Mouse (Mus musculus): Measurements from ENCODE around the gene Arl10. TPM values are rescaled to one million over a fixed set of nuclear protein-coding genes. Genes with fewer than 3 reads are reported as not detected.

Arl10 gene
- polyA plus RNA-seq, 1 experiment from 2014 or later: 16.4 TPM

- Histone ChIP-seq H3K27me3 (no peaks in the 10 kb centered on the region), H3K9ac (no peak overlapping the region), H3K27ac (no peak overlapping the region), H3K4me3 (no peak overlapping the region), H3K9me3 (replicated peaks) (no peaks in the 10 kb centered on the region), H3K36me3 (no peaks in the 10 kb centered on the region), H3K4me1 (replicated peaks) (no peaks in the 10 kb centered on the region), H3K4me2 (no peak overlapping the region)
- ATAC-seq (replicated peaks; ENCODE audit: insufficient number of reproducible peaks, insufficient read depth, low FRiP score, low read depth): no peak
- WGBS: 61% methylated on average over 6 of the region's 6 CpGs
Measured at GRCm38 (mm10) chr13:54616998-54617397, 42.2 kb downstream of the Arl10 start.

GRCm38 (mm10) chr13:54621155-54621932 is 46.5 kb downstream of the Arl10 start, which contains the start of gene Faf2:
Gene Faf2, plus strand, starts transcription at chr13:54621784.
- ATAC-seq (replicated peaks; ENCODE audit: insufficient number of reproducible peaks, insufficient read depth, low FRiP score, low read depth): peak; percentile 98
- peak within 1 kb of the TSS; percentile 94 for H3K9ac ChIP-seq
- H3K27ac ChIP-seq: peak within 1 kb of the TSS; percentile 84
- no peaks in the 10 kb centered on the region for H3K27me3 ChIP-seq
- H3K9me3 ChIP-seq (replicated peaks): no peaks in the 10 kb centered on the region
- WGBS: 8% methylated on average over 44 of the region's 44 CpGs
- peak within 1 kb of the TSS; percentile 98 for H3K4me3 ChIP-seq
- H3K4me2 ChIP-seq: peak within 1 kb of the TSS; percentile 85
- H3K4me1 ChIP-seq (replicated peaks): peaks cover 11% of the 10 kb centered on the region
- H3K36me3 ChIP-seq: no peaks in the 10 kb centered on the region

GRCm38 (mm10) chr13:54621960-54622521 is 47.2 kb downstream of the Arl10 start:
- H3K4me1 ChIP-seq (replicated peaks): peaks cover 11% of the 10 kb centered on the region
- WGBS: under 1% methylated on average over 27 of the region's 27 CpGs
- no peaks in the 10 kb centered on the region for H3K27me3 ChIP-seq
- peak overlapping the region; percentile 94 for H3K9ac ChIP-seq
- H3K4me3 ChIP-seq: peak overlapping the region; percentile 98
- peak overlapping the region; percentile 85 for H3K4me2 ChIP-seq
- peak; percentile 61 for ATAC-seq (replicated peaks; ENCODE audit: insufficient number of reproducible peaks, insufficient read depth, low FRiP score, low read depth)
- no peaks in the 10 kb centered on the region for H3K9me3 ChIP-seq (replicated peaks)
- peak overlapping the region; percentile 84 for H3K27ac ChIP-seq
- no peaks in the 10 kb centered on the region for H3K36me3 ChIP-seq

- Histone ChIP-seq H3K4me1 (replicated peaks) (0 out of 2 replicates have a peak, but pooled peaks cover 5% of the 10 kb centered on the region), H3K27ac (no peak overlapping the region), H3K27me3 (no peaks in the 10 kb centered on the region), H3K4me2 (no peak overlapping the region), H3K4me3 (no peak overlapping the region), H3K9me3 (replicated peaks) (no peaks in the 10 kb centered on the region), H3K36me3 (no peaks in the 10 kb centered on the region), H3K9ac (no peak overlapping the region)
- WGBS: 80% methylated on average over 4 of the region's 4 CpGs
- no peak for ATAC-seq (replicated peaks; ENCODE audit: insufficient number of reproducible peaks, insufficient read depth, low FRiP score, low read depth)
Measured at GRCm38 (mm10) chr13:54629128-54629527, 54.3 kb downstream of the Arl10 start.

Small RNA genes lying within 50 kb of the gene (microRNA-seq; reads per million reads assigned to microRNA genes)
- not detected for gene Gm24195

Other genes with a start within 250 kb of the Arl10 start
- gene Cplx2, start 203.7 kb upstream of the Arl10 start, polyA plus RNA-seq (2015; fragmentation: Nextera tagmentation; extraction: Ambion mirVana): 1.9 and 2.2 TPM in 2 replicates
- 62.0 and 74.9 TPM in 2 replicates for gene Thoc3, start 106.2 kb upstream of the Arl10 start, polyA plus RNA-seq (2015; fragmentation: Nextera tagmentation; extraction: Ambion mirVana)
- 3.4 and 4.6 TPM in 2 replicates for gene Simc1, start 71.2 kb upstream of the Arl10 start, polyA plus RNA-seq (2015; fragmentation: Nextera tagmentation; extraction: Ambion mirVana)
- 111 and 124 TPM in 2 replicates for gene 4833439L19Rik, start 9.6 kb upstream of the Arl10 start, polyA plus RNA-seq (2015; fragmentation: Nextera tagmentation; extraction: Ambion mirVana)
- gene Nop16, start 15.1 kb downstream of the Arl10 start, polyA plus RNA-seq (2015; fragmentation: Nextera tagmentation; extraction: Ambion mirVana): 45.5 and 52.0 TPM in 2 replicates
- 246 and 315 TPM in 2 replicates for gene Higd2a, start 15.2 kb downstream of the Arl10 start, polyA plus RNA-seq (2015; fragmentation: Nextera tagmentation; extraction: Ambion mirVana)
- 47.1 and 55.7 TPM in 2 replicates for gene Cltb, start 36.3 kb downstream of the Arl10 start, polyA plus RNA-seq (2015; fragmentation: Nextera tagmentation; extraction: Ambion mirVana)
- 38.3 and 48.9 TPM in 2 replicates for gene Faf2, start 46.8 kb downstream of the Arl10 start, polyA plus RNA-seq (2015; fragmentation: Nextera tagmentation; extraction: Ambion mirVana)
- gene Rnf44, start 118.9 kb downstream of the Arl10 start, polyA plus RNA-seq (2015; fragmentation: Nextera tagmentation; extraction: Ambion mirVana): 48.8 and 52.9 TPM in 2 replicates
- gene Cdhr2, start 126.4 kb downstream of the Arl10 start, polyA plus RNA-seq (2015; fragmentation: Nextera tagmentation; extraction: Ambion mirVana): 0.04 and 0.06 TPM in 2 replicates
- gene Gprin1, start 174.9 kb downstream of the Arl10 start, polyA plus RNA-seq (2015; fragmentation: Nextera tagmentation; extraction: Ambion mirVana): 0.05 and 0.32 TPM in 2 replicates
- gene Sncb, start 191.6 kb downstream of the Arl10 start, polyA plus RNA-seq (2015; fragmentation: Nextera tagmentation; extraction: Ambion mirVana): not detected in 2 replicates
- not detected in 2 replicates for gene Eif4e1b, start 209.0 kb downstream of the Arl10 start, polyA plus RNA-seq (2015; fragmentation: Nextera tagmentation; extraction: Ambion mirVana)
- 4.4 and 7.3 TPM in 2 replicates for gene Tspan17, start 214.4 kb downstream of the Arl10 start, polyA plus RNA-seq (2015; fragmentation: Nextera tagmentation; extraction: Ambion mirVana)

Data from heart, embryonic 15.5 days (tissue).